In the genomic region with DNA sequence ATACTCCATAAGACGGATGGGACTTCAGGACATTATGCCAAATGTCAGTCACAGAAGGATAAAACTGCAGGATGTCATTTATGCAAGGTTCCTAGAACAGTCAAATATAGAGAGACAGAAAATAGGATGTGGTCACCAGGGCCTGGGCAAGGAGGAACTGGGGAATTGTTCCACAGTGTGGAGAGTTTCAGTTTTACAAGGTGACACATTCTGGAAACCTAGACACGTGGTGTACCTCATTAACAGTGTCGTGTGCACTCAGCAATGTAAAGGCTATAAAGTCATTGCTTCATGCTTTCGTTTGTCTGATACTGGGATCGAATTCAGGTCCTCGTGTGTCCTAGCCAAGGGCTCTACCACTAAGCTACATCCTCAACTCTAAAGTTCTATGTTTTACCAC, we compare ENCODE assay signal across 18 mouse cellular contexts. TPM values are rescaled to one million over a fixed set of nuclear protein-coding genes. Genes with fewer than 3 reads are reported as not detected.
DNase-seq lines count a peak whose midpoint lies in the region; ATAC-seq and TF ChIP-seq lines count a peak whose summit lies in the region.
"Had no signal": no experiment of that assay in that cellular context is flagged by ENCODE, and none has a peak within 500 bp of the region (broad histone marks: within the 10 kb centered on the region; RNA-seq: fewer than 3 reads in every experiment).

No protein-coding gene starts in this region.

- H3K4me1 ChIP-seq in lung, postnatal 0 days (ENCODE audit: insufficient read depth, low read depth, low read length), result no peaks in the 10 kb centered on the region
- H3K4me1 ChIP-seq in CH12.LX (ENCODE audit: control insufficient read depth in 1 of 2, insufficient read depth in 2 of 2), result peaks cover 10 to 48% of the 10 kb centered on the region in 2 experiments
- H3K4me1 ChIP-seq in small intestine, adult 2 months (ENCODE audit: control insufficient read depth, insufficient read depth, insufficient read length, low read length), result peaks cover 6% of the 10 kb centered on the region

- no peak overlapping the region for H3K27ac ChIP-seq in lung, postnatal 0 days (ENCODE audit: low read length)
- no peak overlapping the region for H3K27ac ChIP-seq in CH12.LX (ENCODE audit: insufficient read depth, low read depth)
- peak overlapping the region; percentile 35 for H3K27ac ChIP-seq in small intestine, adult 2 months (ENCODE audit: insufficient read depth, low read depth, low read length)
- H3K27ac ChIP-seq: hindbrain, postnatal 0 days; limb, embryonic 15.5 days; neural tube, embryonic 12.5 days had no signal

- no peak overlapping the region for H3K4me3 ChIP-seq in lung, postnatal 0 days (ENCODE audit: low read depth, low read length)
- no peak overlapping the region for H3K4me3 ChIP-seq in CH12.LX (replicated peaks in 1 of 3; ENCODE audit: low read depth in 2 of 3, low read length in 2 of 3, poor library complexity in 1 of 3)
- no peak overlapping the region for H3K4me3 ChIP-seq in small intestine, adult 2 months (ENCODE audit: low read depth, low read length)
- H3K4me3 ChIP-seq: erythroblast, embryonic 14.5 days; limb, embryonic 15.5 days; midbrain, embryonic 10.5 days; neural tube, embryonic 12.5 days had no signal

- in situ Hi-C loops in CH12.LX (cut with MboI; ENCODE audit: low pct_ligation_motif_present, low pct_unique_long_range_greater_than_20kb, low sequenced_read_pairs), result loop anchor here (10.0 kb wide), 2 partner anchors 209 to 349 kb away; a partner anchor contains a TSS

- no peak for ATAC-seq in lung, postnatal 0 days
- ATAC-seq in inflammation-experienced regulatory T-cells, adult 6 months, result peak; percentile 65
- ATAC-seq: forebrain, postnatal 0 days; hindbrain, postnatal 0 days had no signal

- H3K79me2 ChIP-seq in CH12.LX (replicated peaks; ENCODE audit: control insufficient read depth, extremely low read depth, insufficient read depth, poor library complexity, severe bottlenecking), result no peaks in the 10 kb centered on the region

- dilution Hi-C loops in CH12.LX (cut with MboI; ENCODE audit: extremely low pct_ligation_motif_present, extremely low pct_unique_long_range_greater_than_20kb, low sequenced_read_pairs), result no loop called here

- H3K4me2 ChIP-seq in lung, postnatal 0 days (replicated peaks; ENCODE audit: low read depth, low read length), result no peak overlapping the region
- H3K4me2 ChIP-seq in CH12.LX (ENCODE audit: insufficient read depth, low read depth, poor library complexity, severe bottlenecking), result no peak overlapping the region
- H3K4me2 ChIP-seq: limb, embryonic 15.5 days; neural tube, embryonic 12.5 days had no signal

- TF ChIP-seq CTCF in lung, postnatal 0 days (IDR thresholded peaks at IDR 0.05), result no peak
- no peak for TF ChIP-seq CTCF in CH12.LX (conservative IDR thresholded peaks at IDR 0.05 in 1 of 2, IDR thresholded peaks at IDR 0.05 in 1 of 2; ENCODE audit: low read depth in 2 of 2, low read length in 2 of 2)
- TF ChIP-seq CTCF in small intestine, adult 2 months (IDR thresholded peaks at IDR 0.05; ENCODE audit: extremely low read depth, insufficient read length, insufficient replicate concordance, low read depth, low read length), result no peak

- peak; percentile 41 for DNase-seq in lung, postnatal 0 days (ENCODE audit: low spot score)
- DNase-seq in lung, postnatal 10 days, result no peak
- peak; percentile 93 for DNase-seq in CH12.LX (ENCODE audit: extremely low read depth)
- DNase-seq in urinary bladder, postnatal 14 days (ENCODE audit: low spot score), result no peak
- DNase-seq in cerebellum, adult 11 months, result no peak
- DNase-seq: adrenal gland, postnatal 36 days; cerebellum, adult 18-20 months; forebrain, postnatal 0 days; heart, postnatal 10 days; kidney, postnatal 25 days; thymus, postnatal 14 days had no signal

- H3K9me3 ChIP-seq in lung, postnatal 0 days (ENCODE audit: low read length), result no peaks in the 10 kb centered on the region
- no peaks in the 10 kb centered on the region for H3K9me3 ChIP-seq in CH12.LX (replicated peaks; ENCODE audit: low read length)
- H3K9me3 ChIP-seq: limb, embryonic 15.5 days; midbrain, embryonic 10.5 days; neural tube, embryonic 12.5 days had no signal

- no peaks in the 10 kb centered on the region for H3K36me3 ChIP-seq in lung, postnatal 0 days (ENCODE audit: insufficient read depth, low read length)
- no peaks in the 10 kb centered on the region for H3K36me3 ChIP-seq in CH12.LX (replicated peaks in 1 of 2; ENCODE audit: control insufficient read depth in 1 of 2, insufficient read depth in 1 of 2, low read length in 1 of 2)
- H3K36me3 ChIP-seq in small intestine, adult 2 months (ENCODE audit: control insufficient read depth, insufficient read depth, low read length), result no peaks in the 10 kb centered on the region
- H3K36me3 ChIP-seq: limb, embryonic 15.5 days; midbrain, embryonic 10.5 days; neural tube, embryonic 12.5 days had no signal

- H3K27me3 ChIP-seq in lung, postnatal 0 days (replicated peaks; ENCODE audit: insufficient read depth, low read length), result no peaks in the 10 kb centered on the region
- peaks cover 4% of the 10 kb centered on the region for H3K27me3 ChIP-seq in CH12.LX (replicated peaks)
- no peaks in the 10 kb centered on the region for H3K27me3 ChIP-seq in small intestine, adult 2 months (ENCODE audit: control insufficient read depth, insufficient read depth, low read length)
- H3K27me3 ChIP-seq: limb, embryonic 15.5 days; neural tube, embryonic 12.5 days had no signal

- H3K9ac ChIP-seq in lung, postnatal 0 days (replicated peaks; ENCODE audit: low read depth), result no peak overlapping the region
- H3K9ac ChIP-seq in CH12.LX (ENCODE audit: insufficient read depth, low read depth), result no peak overlapping the region
- H3K9ac ChIP-seq: forebrain, postnatal 0 days; limb, embryonic 15.5 days; neural tube, embryonic 12.5 days had no signal

- no peak for TF ChIP-seq POLR2A in CH12.LX (IDR thresholded peaks at IDR 0.05; ENCODE audit: low read depth, low read length)
- TF ChIP-seq POLR2A in small intestine, adult 2 months (IDR thresholded peaks at IDR 0.05; ENCODE audit: low read depth, low read length), result no peak

- 84% methylated on average over 6 of the region's 6 CpGs for WGBS in lung, postnatal 0 days
- WGBS in small intestine, adult 2 months, result 49% methylated on average over 6 of the region's 6 CpGs

- TF ChIP-seq RAD21 in CH12.LX (IDR thresholded peaks at IDR 0.05; ENCODE audit: low read depth, low read length), result no peak

- no peak for TF ChIP-seq EP300 in lung, postnatal 0 days (IDR thresholded peaks at IDR 0.05)
- TF ChIP-seq EP300 in CH12.LX (IDR thresholded peaks at IDR 0.05; ENCODE audit: low read length), result peak; percentile 100

TF ChIP-seq in CH12.LX, 34 proteins besides CTCF, POLR2A, EP300 and RAD21 (continues in another document):
- TF ChIP-seq E2F4 (IDR thresholded peaks at IDR 0.05; ENCODE audit: insufficient replicate concordance, low read depth, low read length), result no peak
- peak; percentile 92 for TF ChIP-seq JUND (conservative IDR thresholded peaks at IDR 0.05; ENCODE audit: low read depth, low read length)
- TF ChIP-seq ZKSCAN1 (IDR thresholded peaks at IDR 0.05; ENCODE audit: borderline replicate concordance, low read depth, low read length), result no peak
- peak; percentile 87 for TF ChIP-seq MEF2A (IDR thresholded peaks at IDR 0.05; ENCODE audit: borderline replicate concordance, low read depth, low read length)
- peak; percentile 91 for TF ChIP-seq JUN (IDR thresholded peaks at IDR 0.05; ENCODE audit: insufficient read depth, low read depth, low read length)
- peak; percentile 97 for TF ChIP-seq MYC (IDR thresholded peaks at IDR 0.05; ENCODE audit: low read depth, low read length)
- TF ChIP-seq MAFK (IDR thresholded peaks at IDR 0.05; ENCODE audit: insufficient replicate concordance, low read length), result peak; percentile 93
- TF ChIP-seq ELF1 (IDR thresholded peaks at IDR 0.05; ENCODE audit: low read depth, low read length), result no peak
- peak; percentile 80 for TF ChIP-seq SIN3A (IDR thresholded peaks at IDR 0.05; ENCODE audit: low read length)
- peak; percentile 37; the same call in 1 of the 2 replicates for TF ChIP-seq ZNF384 (IDR thresholded peaks at IDR 0.05; ENCODE audit: low read depth, low read length)
- no peak for TF ChIP-seq ZC3H11A (IDR thresholded peaks at IDR 0.05; ENCODE audit: low read depth, low read length)
- TF ChIP-seq CHD2 (IDR thresholded peaks at IDR 0.05; ENCODE audit: low read length), result peak; percentile 88
- 0 out of 2 replicates have a peak, but pooled peaks have one; percentile 18 for TF ChIP-seq HCFC1 (IDR thresholded peaks at IDR 0.05; ENCODE audit: low read depth, low read length)
- TF ChIP-seq GABPA (IDR thresholded peaks at IDR 0.05; ENCODE audit: insufficient replicate concordance, low read depth, low read length), result no peak
- TF ChIP-seq CHD1 (IDR thresholded peaks at IDR 0.05; ENCODE audit: low read depth, low read length), result no peak
- peak; percentile 98 for TF ChIP-seq MAX (IDR thresholded peaks at IDR 0.05; ENCODE audit: low read length)
- TF ChIP-seq ETS1 (conservative IDR thresholded peaks at IDR 0.05; ENCODE audit: low read depth, low read length), result peak; percentile 93
- no peak for TF ChIP-seq TBP (conservative IDR thresholded peaks at IDR 0.05; ENCODE audit: low read depth, low read length)
- no peak for TF ChIP-seq PAX5 (IDR thresholded peaks at IDR 0.05; ENCODE audit: low read length)
- TF ChIP-seq RCOR1 (conservative IDR thresholded peaks at IDR 0.05; ENCODE audit: low read depth, low read length), result peak; percentile 99
- TF ChIP-seq UBTF (IDR thresholded peaks at IDR 0.05; ENCODE audit: low read depth, low read length), result no peak
- TF ChIP-seq USF2 (conservative IDR thresholded peaks at IDR 0.05; ENCODE audit: low read depth, low read length), result peak; percentile 79
- TF ChIP-seq MXI1 (IDR thresholded peaks at IDR 0.05; ENCODE audit: low read depth, low read length), result peak; percentile 74; the same call in 1 of the 2 replicates

RNA-seq across cellular contexts. Expression of a gene that starts 56.7 kb away (rescaled TPM):
- polyA plus RNA-seq in lung, postnatal 0 days (2015; fragmentation: Nextera tagmentation; extraction: Ambion mirVana), result 6.8 and 8.1 TPM in 2 replicates
- total RNA-seq in CH12.LX (2012; rRNA removed) (10.6 and 13.0 TPM in 2 replicates), CH12.LX (2014; rRNA removed) (20.7 and 21.9 TPM in 2 replicates)
- polyA plus RNA-seq in CH12.LX (2012; ENCODE audit: insufficient read length, low read depth), result 19.7 and 20.2 TPM in 2 replicates
- polyA plus RNA-seq in inflammation-experienced regulatory T-cells, adult 6 months (2017; shearing (Covaris generic)), result 10 to 100 TPM in 2 of 3 experiments, 1 to 10 TPM in 1; 8.9 to 13.5 (median 10.4) TPM
- polyA plus RNA-seq in small intestine, adult 2 months (2012; rRNA removed), result 1.0 and 1.9 TPM in 2 replicates

RNA-seq across cellular contexts. Expression of a gene that starts 56.9 kb away (rescaled TPM):
- 61.2 and 68.5 TPM in 2 replicates for polyA plus RNA-seq in lung, postnatal 0 days (2015; fragmentation: Nextera tagmentation; extraction: Ambion mirVana)
- total RNA-seq in CH12.LX (2012; rRNA removed) (380 and 456 TPM in 2 replicates), CH12.LX (2014; rRNA removed) (1,220 and 1,259 TPM in 2 replicates)
- 652 and 666 TPM in 2 replicates for polyA plus RNA-seq in CH12.LX (2012; ENCODE audit: insufficient read length, low read depth)
- 100 to 1,000 TPM in 2 of 3 experiments, 10 to 100 TPM in 1; 62.1 to 121 (median 102) TPM for polyA plus RNA-seq in inflammation-experienced regulatory T-cells, adult 6 months (2017; shearing (Covaris generic))
- polyA plus RNA-seq in small intestine, adult 2 months (2012; rRNA removed), result 17.5 and 36.0 TPM in 2 replicates

Comparison
In these comparisons a context has a peak if more than half of its experiments do, and no peak if none do; other contexts are left out.
1. DNase-seq: peak in lung, postnatal 0 days (single experiment) and CH12.LX (single experiment); none in lung, postnatal 10 days (single experiment), urinary bladder, postnatal 14 days (single experiment) and cerebellum, adult 11 months (single experiment).